Mouse (Mus musculus): ENCODE results near the gene Tspan10.
A peak's percentile ranks its signal among the peaks of the same experiment; 100 is the strongest.

Gene Tspan10

GRCm38 (mm10) chr11:120455413-120455812 lies 13.0 kb downstream of the Tspan10 start:
- no peak for DNase-seq (ENCODE audit: low read depth, low spot score)

- no peak for DNase-seq (ENCODE audit: low read depth, low spot score)
These were observed 14.9 kb downstream of the Tspan10 start for GRCm38 (mm10) chr11:120457370-120457769.

DNA sequence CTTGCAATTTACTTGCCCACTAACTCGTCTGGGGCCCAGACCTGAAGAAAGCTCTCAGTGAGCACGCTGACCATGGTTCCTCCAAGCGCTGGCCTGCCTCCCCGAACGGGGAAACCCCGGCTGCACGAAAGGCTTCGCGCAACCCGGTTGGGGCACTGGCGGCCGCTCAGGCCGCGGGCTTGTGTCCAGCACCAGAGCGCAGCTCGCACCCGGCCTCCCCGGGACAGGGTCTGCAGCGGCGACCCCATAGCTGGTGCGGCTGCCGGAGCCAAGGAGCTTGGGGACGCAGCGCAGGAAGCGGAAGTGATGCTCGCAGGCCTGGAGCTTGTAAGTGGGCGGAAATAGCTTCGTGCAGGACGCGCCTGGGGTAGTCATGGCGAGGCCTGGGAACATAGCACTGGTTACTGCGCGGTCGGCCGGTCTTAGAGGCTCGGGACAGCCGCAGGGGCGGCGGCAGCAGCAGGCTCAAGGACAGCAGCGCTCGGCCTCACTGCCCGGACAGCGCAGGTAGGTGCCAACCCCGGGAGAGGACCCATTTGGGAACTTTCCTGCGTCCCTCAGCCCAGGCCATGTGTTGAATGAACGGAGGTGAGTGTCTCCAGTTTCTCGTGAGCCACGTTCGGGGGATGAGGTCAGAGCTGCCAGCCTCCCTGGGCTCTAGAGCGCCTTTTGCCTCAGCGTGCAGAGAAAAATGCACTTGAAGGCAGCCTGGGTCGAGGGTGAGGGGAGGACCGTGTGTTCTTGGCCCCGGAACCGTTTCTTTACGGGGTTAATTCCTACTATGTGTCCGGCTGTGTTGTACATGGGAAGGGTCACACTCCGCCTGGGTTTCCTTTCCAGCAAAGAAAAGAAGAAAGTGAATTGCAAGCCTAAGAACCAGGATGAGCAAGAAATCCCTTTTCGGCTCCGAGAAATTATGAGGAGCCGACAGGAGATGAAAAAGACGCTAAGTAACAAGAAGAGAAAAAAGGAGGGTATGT lies 15.6 kb downstream of the Tspan10 start, which contains the start of the genes Oxld1 and Ccdc137:
Gene Oxld1, minus strand, starts transcription at position 297 of the 980 bp plus-strand sequence.
Gene Ccdc137, plus strand, starts transcription at position 344 of the 980 bp plus-strand sequence.
- peak; percentile 78 for DNase-seq (ENCODE audit: low read depth, low spot score)

DNA sequence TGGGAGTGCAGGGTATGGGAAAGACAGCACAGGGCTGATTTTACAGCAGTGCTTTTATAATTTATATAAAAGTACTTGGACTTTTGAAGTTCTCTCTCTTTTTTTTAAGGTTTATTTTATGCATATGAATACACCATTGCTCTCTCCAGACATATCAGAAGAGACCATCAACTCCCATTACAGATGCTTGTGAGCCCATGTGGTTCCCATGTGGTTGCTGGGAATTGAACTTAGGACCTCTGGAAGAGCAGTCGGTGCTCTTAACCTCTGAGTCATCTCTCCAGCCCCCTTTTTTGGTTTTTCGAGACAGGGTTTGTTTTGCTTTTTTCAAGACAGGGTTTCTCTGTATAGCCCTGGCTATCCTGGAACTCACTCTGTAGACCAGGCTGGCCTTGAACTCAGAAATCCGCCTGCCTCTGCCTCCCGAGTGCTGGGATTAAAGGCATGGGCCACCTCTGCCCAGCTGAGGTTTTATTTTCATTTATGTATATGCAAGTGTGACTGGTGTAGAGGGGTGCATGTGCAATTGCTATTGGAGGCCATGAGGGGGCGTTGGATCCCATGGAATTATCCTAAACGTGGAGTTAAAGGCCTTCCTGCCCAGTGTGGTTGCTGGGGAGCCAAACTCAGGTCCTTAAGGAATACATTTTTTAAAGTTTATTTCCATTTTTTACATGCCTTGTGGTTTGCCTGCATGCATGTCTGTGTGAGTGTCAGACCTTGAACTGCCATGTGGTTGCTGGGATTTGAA lies 16.6 kb downstream of the Tspan10 start:
- no peak for DNase-seq (ENCODE audit: low read depth, low spot score)

GRCm38 (mm10) chr11:120463536-120463935 lies 21.1 kb downstream of the Tspan10 start:
- no peak for DNase-seq (ENCODE audit: low read depth, low spot score)

GRCm38 (mm10) chr11:120464365-120464764 lies 21.9 kb downstream of the Tspan10 start:
- DNase-seq (ENCODE audit: low read depth, low spot score): no peak

GRCm38 (mm10) chr11:120465521-120465920 lies 23.1 kb downstream of the Tspan10 start:
- DNase-seq (ENCODE audit: low read depth, low spot score): no peak

DNA sequence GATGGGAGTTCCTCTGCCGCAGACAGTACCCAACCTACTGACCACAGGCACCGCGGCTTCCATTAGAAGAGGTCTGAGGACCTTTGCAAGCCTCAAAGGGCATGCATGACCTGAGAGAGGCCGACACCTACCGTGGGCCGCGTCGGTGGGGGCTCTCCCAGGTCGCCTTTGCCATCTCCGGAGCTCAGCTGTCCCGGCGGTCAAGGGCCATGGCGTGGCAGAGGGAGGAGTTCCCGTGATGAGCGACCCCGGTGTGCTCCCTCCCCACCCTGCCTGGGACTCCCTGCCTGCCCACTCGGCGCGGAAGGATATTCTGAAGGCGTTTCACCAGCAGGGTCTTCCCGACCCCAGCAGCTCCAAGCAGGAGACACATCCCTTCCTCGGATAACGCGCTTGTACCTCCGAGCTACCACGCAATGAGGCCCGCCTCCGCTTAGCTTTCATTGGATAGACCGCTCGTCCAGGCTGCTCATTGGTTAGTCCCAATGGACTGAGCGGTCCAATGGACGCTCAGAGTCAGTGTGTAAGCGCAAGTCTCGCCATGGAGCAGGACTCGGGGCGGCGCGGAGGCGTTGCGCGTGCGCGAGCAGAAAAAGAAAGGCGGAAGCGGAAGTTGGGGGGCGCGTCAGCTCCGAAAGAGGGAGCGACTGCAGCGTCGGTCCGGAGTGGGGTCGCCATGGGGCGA lies 24.7 kb downstream of the Tspan10 start, which contains the start of gene Arl16:
Gene Arl16, minus strand, starts transcription at position 557 of the 685 bp plus-strand sequence.
- peak; percentile 99 for DNase-seq (ENCODE audit: low read depth, low spot score)

- no peak for DNase-seq (ENCODE audit: low read depth, low spot score)
These were observed 25.3 kb downstream of the Tspan10 start for GRCm38 (mm10) chr11:120467736-120468092.

- no peak for DNase-seq (ENCODE audit: low read depth, low spot score)
These were observed 29.6 kb downstream of the Tspan10 start for GRCm38 (mm10) chr11:120472052-120472451.

DNA sequence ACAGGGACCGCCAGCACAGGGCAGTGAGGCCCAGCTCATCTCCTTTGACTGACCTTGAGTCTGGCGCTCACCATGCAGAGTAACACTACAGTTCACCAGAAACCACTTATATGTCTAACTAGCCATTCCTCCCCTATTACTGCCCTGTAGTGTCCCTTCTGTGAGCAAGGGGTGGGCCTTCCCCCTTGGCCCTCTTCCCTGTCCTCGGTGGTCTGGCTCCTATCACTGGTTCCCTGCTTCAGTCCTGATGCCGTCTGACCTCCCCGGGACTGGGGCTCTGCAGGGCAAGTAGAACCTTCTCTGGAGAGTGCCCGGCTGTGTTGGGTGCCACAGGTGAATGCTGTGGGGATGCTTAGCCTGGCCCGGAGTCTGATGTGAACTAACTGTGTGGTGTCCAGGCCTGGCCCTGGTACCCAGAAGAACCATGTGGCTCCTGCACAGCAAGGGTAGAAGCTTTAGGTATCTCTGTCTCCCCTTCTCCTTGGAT lies 41.0 kb downstream of the Tspan10 start:
- DNase-seq (ENCODE audit: low read depth, low spot score): no peak

- DNase-seq (ENCODE audit: low read depth, low spot score): peak; percentile 94
These were observed 42.0 kb downstream of the Tspan10 start, which contains the start of gene Mrpl12 for GRCm38 (mm10) chr11:120484265-120484981. Gene Mrpl12 (plus strand): TSS chr11:120484613.

- no peak for DNase-seq (ENCODE audit: low read depth, low spot score)
These were observed 42.8 kb downstream of the Tspan10 start for GRCm38 (mm10) chr11:120485251-120485650.

- DNase-seq (ENCODE audit: low read depth, low spot score): no peak
These were observed 46.1 kb downstream of the Tspan10 start for GRCm38 (mm10) chr11:120488516-120488915.

- DNase-seq (ENCODE audit: low read depth, low spot score): peak; percentile 88
These were observed 46.8 kb downstream of the Tspan10 start for GRCm38 (mm10) chr11:120489054-120489761.

GRCm38 (mm10) chr11:120490291-120491046 lies 48.0 kb downstream of the Tspan10 start:
- no peak for DNase-seq (ENCODE audit: low read depth, low spot score)

- DNase-seq (ENCODE audit: low read depth, low spot score): peak; percentile 84
These were observed 49.0 kb downstream of the Tspan10 start, which contains the start of gene Slc25a10 for GRCm38 (mm10) chr11:120491317-120492023. Gene Slc25a10 (plus strand): TSS chr11:120491840.

DNA sequence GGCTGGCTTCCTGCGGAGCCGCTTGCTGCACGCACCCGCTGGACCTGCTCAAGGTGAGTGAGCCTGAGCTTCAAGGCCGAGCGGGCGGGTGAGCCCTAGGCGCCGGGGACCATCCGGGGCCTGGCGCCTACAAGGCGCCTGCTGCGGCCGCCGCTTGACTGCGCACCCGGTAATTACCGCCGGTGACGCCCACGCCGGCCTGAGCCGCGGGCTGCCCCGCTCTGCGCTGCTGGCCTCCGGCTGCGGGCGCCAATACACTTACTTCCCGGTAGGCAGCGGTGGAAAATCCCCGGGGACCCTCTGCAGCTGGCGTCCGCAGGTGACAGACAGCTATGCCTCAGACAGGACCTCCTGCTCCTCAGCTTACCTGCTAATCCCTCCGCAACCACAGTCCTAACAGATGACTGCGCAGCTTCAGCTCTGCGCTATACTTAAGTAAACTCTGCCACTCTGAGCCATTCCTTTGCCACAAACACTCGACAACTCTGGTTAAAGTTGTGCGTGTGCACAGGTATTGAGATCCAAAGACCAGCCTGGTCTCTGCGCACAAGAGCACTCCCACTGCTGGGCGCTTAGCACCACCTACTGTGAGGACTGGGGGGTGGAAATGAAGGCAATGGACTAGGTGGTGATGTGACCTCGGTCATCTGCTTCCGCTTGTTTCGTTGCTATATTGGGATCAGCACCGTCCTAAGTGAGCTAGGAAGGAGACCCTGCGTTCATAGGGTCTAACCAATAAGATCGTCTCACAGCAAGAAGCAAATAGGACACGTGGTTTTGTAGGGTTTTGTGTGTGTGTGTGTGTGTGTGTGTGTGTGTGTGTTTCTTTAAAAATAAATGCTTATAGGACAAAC lies 49.8 kb downstream of the Tspan10 start:
- DNase-seq (ENCODE audit: low read depth, low spot score): peak; percentile 51
